Mouse (Mus musculus): ENCODE measurements around the gene A630073D07Rik.
"Not testable (repeated sequence)": the region's sequence is repeated elsewhere in the genome, so short reads cannot be mapped to it uniquely, and the experiment has no call there.

The A630073D07Rik gene

DNA sequence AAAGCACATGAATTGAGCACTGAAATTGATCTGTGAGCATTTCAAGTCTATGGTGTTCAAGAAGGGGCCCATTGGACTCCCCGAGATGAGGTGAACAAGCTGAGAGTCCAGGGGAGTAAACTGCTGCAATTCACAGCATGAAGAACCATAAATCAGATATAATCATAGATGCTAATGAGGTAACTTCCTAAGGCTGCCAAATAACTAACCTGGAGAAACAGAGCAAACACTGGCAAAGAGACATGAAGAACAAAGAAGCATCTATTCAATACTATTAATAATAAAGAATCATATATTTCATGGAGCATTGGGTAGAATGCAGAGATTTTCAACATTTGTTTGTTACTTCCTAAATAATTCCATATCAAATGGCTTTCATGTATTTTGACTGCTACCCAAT, at the start of gene A630073D07Rik:
A630073D07Rik (minus strand) TSS at position 101 of the 400 bp plus-strand sequence.
- no peak for DNase-seq (ENCODE audit: low read depth, low spot score)

DNA sequence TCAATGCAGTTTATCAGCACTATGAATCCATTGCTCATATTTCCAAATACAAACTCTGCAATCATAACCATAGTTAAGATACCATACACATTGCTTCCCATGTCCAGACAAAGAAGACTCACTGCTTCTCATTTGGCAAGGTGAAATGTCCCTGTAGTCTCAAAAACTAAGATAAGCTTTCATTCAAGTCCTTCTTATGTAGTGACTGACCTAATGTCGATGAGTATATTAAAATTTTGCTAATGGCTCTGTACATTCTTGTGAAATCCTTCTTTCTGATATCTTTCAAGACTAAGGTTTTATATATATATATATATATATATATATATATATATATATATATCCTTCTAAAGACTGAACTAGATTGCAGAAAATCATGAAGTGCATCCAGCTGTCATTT, 49.6 kb upstream of the A630073D07Rik start, which contains the start of gene Tas2r121:
Tas2r121 (minus strand) TSS at position 101 of the 400 bp plus-strand sequence.
- DNase-seq (ENCODE audit: low read depth, low spot score): no peak

DNA sequence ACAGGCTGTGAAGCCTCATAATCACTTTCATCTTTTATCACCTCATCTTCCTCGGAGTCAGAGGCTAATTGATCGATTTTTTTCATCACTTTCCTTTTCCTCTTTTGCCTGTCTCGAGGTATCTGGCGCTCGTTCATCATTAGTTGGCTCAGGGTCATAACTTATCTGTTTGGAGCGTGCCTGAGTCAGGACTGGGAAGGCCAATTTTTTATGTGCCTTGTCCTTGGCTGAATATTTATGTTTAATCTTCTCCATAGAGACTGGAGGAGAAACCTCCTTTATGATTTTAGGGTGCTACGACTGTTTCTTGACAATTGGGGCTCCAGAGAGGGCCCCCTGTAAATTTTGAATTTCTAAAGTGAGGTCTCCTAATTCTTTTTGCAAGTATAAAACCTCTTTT, 40.3 kb upstream of the A630073D07Rik start:
- not testable (repeated sequence) for DNase-seq (ENCODE audit: low read depth, low spot score)

DNA sequence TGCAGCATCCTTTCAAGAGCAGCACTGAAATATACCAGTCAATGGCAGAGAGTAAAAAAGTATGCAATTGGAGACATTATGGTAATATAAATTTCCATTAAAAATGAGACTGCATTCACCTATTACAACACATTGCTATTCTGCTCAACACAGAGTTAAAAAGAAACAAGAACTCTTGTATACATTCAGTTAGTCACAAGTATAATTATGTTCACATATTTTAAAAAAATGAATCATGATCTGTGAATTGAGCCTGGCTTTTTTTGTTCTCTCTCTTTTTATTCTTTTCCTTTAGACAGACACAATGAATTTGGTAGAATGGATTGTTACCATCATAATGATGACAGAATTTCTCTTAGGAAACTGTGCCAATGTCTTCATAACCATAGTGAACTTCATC, 5.3 kb upstream of the A630073D07Rik start, which contains the start of gene Tas2r120:
Tas2r120 (plus strand) TSS at position 301 of the 400 bp plus-strand sequence.
- no peak for DNase-seq (ENCODE audit: low read depth, low spot score)

DNA sequence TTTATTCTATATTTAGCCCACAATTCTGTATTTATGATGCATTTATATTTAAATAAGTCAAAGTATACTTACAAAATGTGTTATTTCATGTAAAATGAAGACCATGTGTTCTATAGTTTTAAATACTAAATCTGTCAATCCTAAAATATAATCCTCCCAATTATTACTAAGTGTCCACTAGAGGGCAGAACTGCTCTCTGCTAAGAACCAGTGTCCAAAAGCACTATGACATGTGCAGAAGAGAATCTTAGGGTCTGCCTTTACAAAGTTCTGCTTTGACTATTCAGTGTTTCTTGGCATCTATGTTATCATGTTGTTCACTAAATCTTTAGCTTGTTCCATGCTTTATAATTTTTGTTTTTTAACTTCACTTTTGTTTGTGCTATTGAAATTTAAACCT, 1.9 kb downstream of the A630073D07Rik start:
- peak; percentile 7 for DNase-seq (ENCODE audit: low read depth, low spot score)

DNA sequence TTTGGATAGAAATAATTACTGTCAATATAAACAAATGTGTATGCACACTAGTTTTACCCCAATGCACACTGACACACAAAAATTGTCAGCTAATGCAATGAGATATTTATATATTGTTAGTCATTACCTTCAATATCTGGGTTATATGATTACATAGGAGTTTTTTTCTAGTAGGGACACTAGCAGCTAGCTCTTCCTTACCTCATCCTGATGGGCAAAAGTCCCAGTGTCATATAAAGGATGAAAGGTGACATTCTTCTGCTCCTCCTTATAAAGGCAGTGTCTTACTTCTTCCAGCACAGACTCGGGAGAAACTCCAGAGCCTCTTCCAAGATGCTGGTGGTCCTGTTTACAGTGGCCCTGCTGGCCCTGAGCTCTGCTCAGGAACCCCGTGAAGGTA, 55.7 kb downstream of the A630073D07Rik start, which contains the start of gene Prp2:
Prp2 (plus strand) TSS at position 301 of the 400 bp plus-strand sequence.
- DNase-seq (ENCODE audit: low read depth, low spot score): not testable (repeated sequence)

All from CD4-positive, CD25-positive, alpha-beta regulatory T cell, adult 2 months (primary cell).